Mouse (Mus musculus) CH12.LX (cell line): ENCODE results near the gene Psmd2.
"Not testable (repeated sequence)": the region's sequence is repeated elsewhere in the genome, so short reads cannot be mapped to it uniquely, and the experiment has no call there.

Experiments used
- BHLHE40 ChIP-seq: IDR thresholded peaks from 2 replicates; pipeline ENCODE4 v1.6.1; 2011; ENCODE audit warnings: mild to moderate bottlenecking, low read depth, low read length, improper control_type of control experiment
- CHD1 ChIP-seq: IDR thresholded peaks from 2 replicates; pipeline ENCODE4 v1.6.1; 2012; ENCODE audit warnings: low read depth, low read length, improper control_type of control experiment, inconsistent platforms
- CHD2 ChIP-seq: IDR thresholded peaks from 2 replicates; pipeline ENCODE4 v1.6.1; 2011; ENCODE audit warnings: low read length, improper control_type of control experiment
- CTCF ChIP-seq, 2 experiments: IDR thresholded peaks in 1 of 2; conservative IDR thresholded peaks in 1 of 2; 2 replicates each; pipeline ENCODE4 v1.5.1; 2011 to 2012; ENCODE audit warnings: low read depth in 2 of 2, low read length in 2 of 2, improper control_type of control experiment in 1 of 2, inconsistent platforms in 1 of 2, mild to moderate bottlenecking in 1 of 2, moderate library complexity in 1 of 2
- EP300 ChIP-seq: IDR thresholded peaks from 2 replicates; pipeline ENCODE4 v1.6.1; 2011; ENCODE audit warnings: low read length, improper control_type of control experiment
- MAZ ChIP-seq: IDR thresholded peaks from 2 replicates; pipeline ENCODE4 v1.6.1; 2012; ENCODE audit warnings: low read depth, mild to moderate bottlenecking, inconsistent platforms, low read length, improper control_type of control experiment, moderate library complexity
- NRF1 ChIP-seq: IDR thresholded peaks from 2 replicates; pipeline ENCODE4 v1.6.1; 2014; ENCODE audit warnings: low read depth, mild to moderate bottlenecking, inconsistent platforms, low read length, improper control_type of control experiment, moderate library complexity
- USF1 ChIP-seq: IDR thresholded peaks from 2 replicates; pipeline ENCODE4 v1.6.1; 2014; ENCODE audit warnings: low read depth, mild to moderate bottlenecking, inconsistent platforms, low read length, improper control_type of control experiment
- ZKSCAN1 ChIP-seq: IDR thresholded peaks from 2 replicates; pipeline ENCODE4 v1.6.1; 2012; ENCODE audit warnings: low read depth, inconsistent platforms, low read length, improper control_type of control experiment, borderline replicate concordance

DNA sequence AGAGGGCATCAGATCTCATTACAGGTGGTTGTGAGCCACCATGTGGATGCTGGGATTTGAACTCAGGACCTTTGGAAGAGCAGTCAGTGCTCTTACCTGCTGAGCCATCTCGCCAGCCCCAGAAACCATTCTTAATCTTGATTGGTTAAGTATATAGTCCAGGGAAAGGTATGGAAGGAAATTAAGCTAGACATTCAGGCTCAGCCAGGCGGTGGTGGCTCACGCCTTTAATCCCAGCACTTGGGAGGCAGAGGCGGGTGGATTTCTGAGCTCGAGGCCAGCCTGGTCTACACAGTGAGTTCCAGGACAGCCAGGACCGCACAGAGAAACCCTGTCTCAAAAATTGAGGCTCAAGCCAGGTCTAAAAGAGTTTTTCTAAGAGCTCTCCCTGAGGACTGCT lies 16.6 kb downstream of the Psmd2 start, which contains the start of gene Eif4g1:
- TF ChIP-seq CHD1; NRF1; CTCF (conservative IDR thresholded peaks at IDR 0.05 in 1 of 2, IDR thresholded peaks at IDR 0.05 in 1 of 2; ENCODE audit: low read depth in 2 of 2, low read length in 2 of 2); MAZ; CHD2; BHLHE40; EP300; ZKSCAN1; USF1: not testable (repeated sequence)
